Mouse (Mus musculus): ENCODE measurements at regions not wholly inside any gene's neighbourhood (a gene's known extent, or its start where the extent isn't known, plus 50 kb on each side); places are given as distances from the start of the nearest gene placed in this dataset.

DNA sequence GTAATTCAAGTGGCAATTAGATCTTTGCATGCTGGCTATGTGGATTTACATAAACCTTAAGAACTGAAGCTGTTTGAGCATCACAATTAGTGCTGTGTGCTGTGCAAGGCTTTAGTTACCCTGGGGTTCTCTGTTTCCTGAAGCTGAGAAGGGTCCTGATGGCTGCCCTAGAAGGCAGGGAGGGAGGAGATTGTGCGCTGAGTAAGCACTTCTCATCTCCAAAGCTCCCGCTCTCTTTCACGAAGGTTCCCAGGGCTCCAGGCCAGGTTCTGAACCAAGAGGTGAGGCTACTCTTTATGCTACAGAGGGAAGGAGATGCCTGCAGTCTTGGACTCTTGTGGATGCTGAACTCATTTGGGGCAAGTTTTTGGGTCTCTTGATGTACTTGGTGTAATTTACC lies 206.7 kb downstream of the Fam169b start:
- 53% methylated on average over 3 of the region's 3 CpGs for WGBS
- no peak overlapping the region for H3K9ac ChIP-seq
- H3K27me3 ChIP-seq: peaks cover 6% of the 10 kb centered on the region
- ATAC-seq (replicated peaks; ENCODE audit: insufficient number of reproducible peaks, insufficient read depth, low FRiP score, low read depth): no peak
- H3K9me3 ChIP-seq (replicated peaks): no peaks in the 10 kb centered on the region
- H3K4me2 ChIP-seq: no peak overlapping the region
- H3K36me3 ChIP-seq: no peaks in the 10 kb centered on the region
- no peak overlapping the region for H3K4me3 ChIP-seq
- H3K4me1 ChIP-seq (replicated peaks): no peaks in the 10 kb centered on the region
- no peak overlapping the region for H3K27ac ChIP-seq

DNA sequence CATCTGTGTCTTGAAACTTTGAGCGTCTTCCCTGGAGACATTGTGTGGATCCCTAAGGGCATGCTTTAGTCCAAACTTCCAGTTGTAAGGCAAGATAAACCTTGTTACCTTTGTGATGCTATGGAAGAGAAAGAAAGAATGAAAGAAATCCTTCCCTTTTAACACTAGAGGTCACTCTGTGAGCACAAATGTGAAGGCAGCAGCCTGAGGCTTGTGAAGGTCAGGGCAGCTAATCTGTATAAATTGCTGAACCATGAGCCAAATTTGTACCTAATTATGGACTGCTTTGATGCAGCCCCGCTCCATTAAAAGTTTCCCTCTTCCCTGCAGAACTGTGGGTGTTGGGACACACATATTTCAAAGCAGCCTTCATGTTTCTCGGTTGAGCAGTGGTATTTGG lies 204.4 kb downstream of the Fam169b start:
- ATAC-seq (replicated peaks; ENCODE audit: insufficient number of reproducible peaks, insufficient read depth, low FRiP score, low read depth): no peak

DNA sequence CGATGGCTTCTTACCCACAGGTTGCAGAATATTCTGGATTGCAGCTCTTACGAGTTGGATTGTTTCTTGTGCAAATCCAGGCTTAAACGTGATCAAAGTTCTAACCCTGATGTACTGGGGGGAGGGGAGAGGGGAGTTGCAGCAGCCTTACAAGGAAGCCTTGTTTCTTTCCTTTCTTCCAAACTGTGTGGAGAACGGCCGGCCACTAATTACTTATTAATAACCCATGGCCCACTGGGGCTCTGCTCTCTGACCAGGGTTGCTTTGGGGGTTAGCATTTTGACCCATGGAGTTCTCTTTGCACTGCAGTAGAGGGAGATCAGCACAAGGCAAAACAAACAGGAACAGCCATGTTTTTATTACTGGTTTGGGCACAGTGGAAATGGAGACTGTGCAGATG lies 199.2 kb downstream of the Fam169b start:
- 0 out of 2 replicates have a peak, but pooled peaks cover 5% of the 10 kb centered on the region for H3K27me3 ChIP-seq
- no peak overlapping the region for H3K9ac ChIP-seq
- H3K4me3 ChIP-seq: no peak overlapping the region
- no peaks in the 10 kb centered on the region for H3K36me3 ChIP-seq
- no peak overlapping the region for H3K4me2 ChIP-seq
- ATAC-seq (replicated peaks; ENCODE audit: insufficient number of reproducible peaks, insufficient read depth, low FRiP score, low read depth): no peak
- H3K27ac ChIP-seq: no peak overlapping the region
- no peaks in the 10 kb centered on the region for H3K9me3 ChIP-seq (replicated peaks)
- no peaks in the 10 kb centered on the region for H3K4me1 ChIP-seq (replicated peaks)
- WGBS: 55% methylated on average over 5 of the region's 5 CpGs

More for the DNA sequence above, 204.4 kb downstream of the Fam169b start:
- no peak overlapping the region for H3K27ac ChIP-seq
- WGBS: 58% methylated on average over 3 of the region's 3 CpGs
- no peak overlapping the region for H3K9ac ChIP-seq
- peaks cover 6% of the 10 kb centered on the region for H3K27me3 ChIP-seq
- H3K36me3 ChIP-seq: no peaks in the 10 kb centered on the region
- no peak overlapping the region for H3K4me3 ChIP-seq
- no peak overlapping the region for H3K4me2 ChIP-seq
- H3K9me3 ChIP-seq (replicated peaks): no peaks in the 10 kb centered on the region
- no peaks in the 10 kb centered on the region for H3K4me1 ChIP-seq (replicated peaks)

- no peak overlapping the region for H3K4me3 ChIP-seq
- ATAC-seq (replicated peaks; ENCODE audit: insufficient number of reproducible peaks, insufficient read depth, low FRiP score, low read depth): no peak
- no peaks in the 10 kb centered on the region for H3K36me3 ChIP-seq
- no peak overlapping the region for H3K9ac ChIP-seq
- H3K27me3 ChIP-seq: 0 out of 2 replicates have a peak, but pooled peaks cover 5% of the 10 kb centered on the region
- H3K27ac ChIP-seq: no peak overlapping the region
- 33% methylated on average over 11 of the region's 11 CpGs for WGBS
- H3K9me3 ChIP-seq (replicated peaks): no peaks in the 10 kb centered on the region
- H3K4me2 ChIP-seq: no peak overlapping the region
- no peaks in the 10 kb centered on the region for H3K4me1 ChIP-seq (replicated peaks)
Measured at GRCm38 (mm10) chr7:68470983-68471382, 197.3 kb downstream of the Fam169b start.

DNA sequence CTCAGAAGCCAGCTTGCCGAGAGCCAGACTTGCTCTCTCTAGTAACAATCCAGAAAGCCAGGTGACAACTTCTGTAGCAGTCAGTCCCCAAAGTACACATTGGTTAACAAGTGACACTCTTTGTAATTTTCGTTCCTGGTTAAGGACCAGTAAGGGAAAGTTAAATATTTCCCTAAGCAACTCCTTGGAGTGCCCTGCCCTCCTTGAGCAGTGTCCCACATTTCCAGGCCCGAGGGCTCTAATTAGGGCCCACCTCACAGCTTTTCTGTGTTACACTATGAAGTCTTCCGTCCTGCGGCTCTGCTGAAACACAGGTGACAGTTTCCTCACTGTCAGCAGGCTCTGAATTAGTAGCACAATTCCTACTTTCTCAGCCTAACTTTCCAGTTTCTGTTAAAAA lies 194.9 kb downstream of the Fam169b start:
- no peak overlapping the region for H3K4me3 ChIP-seq
- no peak for ATAC-seq (replicated peaks; ENCODE audit: insufficient number of reproducible peaks, insufficient read depth, low FRiP score, low read depth)

GRCm38 (mm10) chr7:68457842-68458241 lies 184.2 kb downstream of the Fam169b start:
- Histone ChIP-seq H3K4me3 (no peak overlapping the region), H3K9me3 (replicated peaks) (no peaks in the 10 kb centered on the region), H3K36me3 (no peaks in the 10 kb centered on the region), H3K4me1 (replicated peaks) (no peaks in the 10 kb centered on the region), H3K9ac (no peak overlapping the region), H3K27ac (no peak overlapping the region), H3K4me2 (no peak overlapping the region), H3K27me3 (no peaks in the 10 kb centered on the region)
- 72% methylated on average over 1 of the region's 1 CpGs for WGBS
- ATAC-seq (replicated peaks; ENCODE audit: insufficient number of reproducible peaks, insufficient read depth, low FRiP score, low read depth): no peak

More for the DNA sequence above, 194.9 kb downstream of the Fam169b start:
- H3K9me3 ChIP-seq (replicated peaks): no peaks in the 10 kb centered on the region
- H3K4me1 ChIP-seq (replicated peaks): no peaks in the 10 kb centered on the region
- WGBS: 79% methylated on average over 5 of the region's 5 CpGs
- H3K36me3 ChIP-seq: no peaks in the 10 kb centered on the region
- no peak overlapping the region for H3K4me2 ChIP-seq
- 0 out of 2 replicates have a peak, but pooled peaks cover 5% of the 10 kb centered on the region for H3K27me3 ChIP-seq
- H3K27ac ChIP-seq: no peak overlapping the region
- H3K9ac ChIP-seq: no peak overlapping the region

DNA sequence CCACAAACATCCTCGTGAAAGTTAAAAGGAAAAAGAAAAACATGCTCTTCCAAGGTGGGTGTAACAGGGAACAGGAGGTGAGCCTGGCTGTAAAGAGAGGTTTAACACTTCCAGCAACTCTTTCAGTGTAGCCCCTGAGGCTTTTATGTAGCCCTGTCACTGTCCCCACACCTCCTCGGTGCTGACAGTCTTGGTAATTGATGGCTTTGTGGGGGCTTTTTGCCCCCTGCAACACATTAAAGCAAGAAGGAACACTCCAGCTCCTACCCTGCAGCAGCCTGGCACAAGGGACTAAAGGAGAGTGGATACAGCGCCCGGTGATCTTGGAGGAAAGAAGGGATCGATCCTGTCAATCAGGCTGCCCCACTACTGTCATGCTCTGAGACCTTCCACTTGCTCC lies 181.8 kb downstream of the Fam169b start:
- H3K4me3 ChIP-seq: no peak overlapping the region
- 16% methylated on average over 5 of the region's 5 CpGs for WGBS
- no peaks in the 10 kb centered on the region for H3K4me1 ChIP-seq (replicated peaks)
- no peaks in the 10 kb centered on the region for H3K36me3 ChIP-seq
- ATAC-seq (replicated peaks; ENCODE audit: insufficient number of reproducible peaks, insufficient read depth, low FRiP score, low read depth): no peak
- H3K9ac ChIP-seq: no peak overlapping the region
- no peaks in the 10 kb centered on the region for H3K9me3 ChIP-seq (replicated peaks)
- no peak overlapping the region for H3K4me2 ChIP-seq
- H3K27me3 ChIP-seq: no peaks in the 10 kb centered on the region
- no peak overlapping the region for H3K27ac ChIP-seq

DNA sequence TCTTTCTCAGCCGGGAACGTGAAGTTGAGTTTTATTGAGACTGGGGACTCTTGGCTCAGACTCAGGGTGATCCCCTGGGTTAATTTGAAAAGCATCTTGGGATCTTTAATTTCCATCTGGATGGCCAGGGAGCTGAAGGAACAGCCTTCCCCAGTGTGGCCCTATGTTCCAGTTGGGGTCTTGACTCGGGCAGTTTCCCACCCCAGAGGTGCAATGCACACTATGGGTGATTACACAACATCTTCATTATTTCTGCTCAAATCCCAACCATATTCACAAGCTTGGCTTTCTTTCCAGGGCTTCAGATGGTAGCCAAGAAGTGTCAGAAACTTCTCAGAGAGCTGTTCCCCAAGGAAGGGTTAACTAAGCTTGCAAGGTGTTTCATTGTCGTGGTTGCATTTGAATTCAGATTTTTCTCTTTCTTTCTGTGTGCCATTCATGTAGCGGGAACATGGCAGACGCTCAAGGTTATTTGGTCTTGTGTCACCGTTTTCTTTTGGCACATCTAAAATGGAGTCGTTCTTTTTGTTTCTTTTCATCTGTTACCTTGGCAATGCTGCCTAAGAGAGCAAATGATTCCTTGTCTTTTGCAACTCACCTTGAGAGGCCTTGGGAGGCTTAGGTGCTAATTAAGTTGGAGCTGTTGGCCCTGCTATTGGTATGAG lies 179.5 kb downstream of the Fam169b start:
- Histone ChIP-seq H3K9me3 (replicated peaks) (no peaks in the 10 kb centered on the region), H3K27ac (no peak overlapping the region), H3K27me3 (no peaks in the 10 kb centered on the region), H3K4me3 (no peak overlapping the region), H3K36me3 (no peaks in the 10 kb centered on the region), H3K4me1 (replicated peaks) (no peaks in the 10 kb centered on the region), H3K9ac (no peak overlapping the region), H3K4me2 (no peak overlapping the region)
- WGBS: 87% methylated on average over 8 of the region's 8 CpGs
- ATAC-seq (replicated peaks; ENCODE audit: insufficient number of reproducible peaks, insufficient read depth, low FRiP score, low read depth): no peak

GRCm38 (mm10) chr7:68444426-68445095 lies 170.9 kb downstream of the Fam169b start:
- no peaks in the 10 kb centered on the region for H3K36me3 ChIP-seq
- H3K4me2 ChIP-seq: no peak overlapping the region
- no peaks in the 10 kb centered on the region for H3K4me1 ChIP-seq (replicated peaks)
- H3K4me3 ChIP-seq: no peak overlapping the region
- no peak for ATAC-seq (replicated peaks; ENCODE audit: insufficient number of reproducible peaks, insufficient read depth, low FRiP score, low read depth)
- no peak overlapping the region for H3K27ac ChIP-seq
- H3K27me3 ChIP-seq: no peaks in the 10 kb centered on the region
- WGBS: 74% methylated on average over 11 of the region's 11 CpGs
- no peak overlapping the region for H3K9ac ChIP-seq
- no peaks in the 10 kb centered on the region for H3K9me3 ChIP-seq (replicated peaks)

DNA sequence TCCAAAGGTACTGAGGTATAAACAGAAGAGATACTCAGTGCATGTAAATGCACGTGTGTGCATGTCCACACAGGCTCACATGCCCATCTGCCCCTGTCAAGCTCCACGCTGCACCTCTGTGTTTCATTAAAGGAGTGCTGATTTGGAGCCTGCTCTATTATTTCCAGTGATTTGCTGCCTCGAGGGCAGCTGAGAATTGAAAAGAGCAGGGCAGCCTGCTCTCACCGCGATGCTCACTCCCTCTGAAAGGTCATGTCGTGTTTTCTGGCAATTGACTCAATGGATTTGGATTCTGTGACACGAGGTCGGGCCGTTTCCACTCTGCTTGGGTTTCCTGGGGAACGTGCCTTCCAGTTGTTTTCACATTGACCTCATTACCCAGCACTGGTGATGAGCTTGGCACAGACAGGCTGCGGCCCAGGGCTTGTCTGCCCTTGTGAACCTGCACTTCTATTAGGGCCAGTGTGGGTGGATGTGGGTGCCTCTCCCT lies 167.1 kb downstream of the Fam169b start:
- Histone ChIP-seq H3K9me3 (replicated peaks) (no peaks in the 10 kb centered on the region), H3K4me1 (replicated peaks) (no peaks in the 10 kb centered on the region), H3K36me3 (no peaks in the 10 kb centered on the region), H3K4me2 (no peak overlapping the region), H3K9ac (no peak overlapping the region), H3K27me3 (no peaks in the 10 kb centered on the region), H3K27ac (no peak overlapping the region), H3K4me3 (no peak overlapping the region)
- no peak for ATAC-seq (replicated peaks; ENCODE audit: insufficient number of reproducible peaks, insufficient read depth, low FRiP score, low read depth)
- 70% methylated on average over 11 of the region's 11 CpGs for WGBS

- Histone ChIP-seq H3K4me2 (no peak overlapping the region), H3K9ac (no peak overlapping the region), H3K9me3 (replicated peaks) (no peaks in the 10 kb centered on the region), H3K27me3 (no peaks in the 10 kb centered on the region), H3K27ac (no peak overlapping the region), H3K36me3 (no peaks in the 10 kb centered on the region), H3K4me3 (no peak overlapping the region), H3K4me1 (replicated peaks) (no peaks in the 10 kb centered on the region)
- WGBS: 54% methylated on average over 4 of the region's 4 CpGs
- ATAC-seq (replicated peaks; ENCODE audit: insufficient number of reproducible peaks, insufficient read depth, low FRiP score, low read depth): no peak
Measured at GRCm38 (mm10) chr7:68428946-68429345, 155.3 kb downstream of the Fam169b start.

GRCm38 (mm10) chr7:68415890-68416289 lies 142.3 kb downstream of the Fam169b start:
- Histone ChIP-seq H3K9me3 (replicated peaks) (no peaks in the 10 kb centered on the region), H3K4me3 (no peak overlapping the region), H3K9ac (no peak overlapping the region), H3K4me1 (replicated peaks) (no peaks in the 10 kb centered on the region), H3K36me3 (no peaks in the 10 kb centered on the region), H3K27ac (no peak overlapping the region), H3K27me3 (no peaks in the 10 kb centered on the region), H3K4me2 (no peak overlapping the region)
- WGBS: 48% methylated on average over 7 of the region's 7 CpGs
- ATAC-seq (replicated peaks; ENCODE audit: insufficient number of reproducible peaks, insufficient read depth, low FRiP score, low read depth): no peak
